Mouse (Mus musculus) limb, embryonic 10.5 days (tissue): ENCODE data around the gene Casc3. TPM values are rescaled to one million over a fixed set of nuclear protein-coding genes. Genes with fewer than 3 reads are reported as not detected.

Experiments
- DNase-seq: peaks from one replicate; pipeline ENCODE4 v3.0.0-alpha.2; 2017; ENCODE audit warnings: low spot score
- H3K27ac ChIP-seq: fragments of 300-500 bp; sonication (generic); 2 replicates; pipeline ENCODE4 v1.5.1; 2016; ENCODE audit warnings: mild to moderate bottlenecking
- H3K27me3 ChIP-seq: fragments of 300-500 bp; sonication (generic); 2 replicates; pipeline ENCODE4 v1.6.1; 2016; ENCODE audit warnings: low read depth, mild to moderate bottlenecking; ENCODE audit not compliant: poor library complexity, severe bottlenecking
- H3K36me3 ChIP-seq: fragments of 300-500 bp; sonication (generic); 2 replicates; pipeline ENCODE4 v1.6.1; 2016; ENCODE audit warnings: mild to moderate bottlenecking, moderate library complexity
- H3K4me1 ChIP-seq: fragments of 300-500 bp; sonication (generic); 2 replicates; pipeline ENCODE4 v1.6.1; 2016
- H3K4me3 ChIP-seq: fragments of 300-500 bp; sonication (generic); 2 replicates; pipeline ENCODE4 v1.5.1; 2016; ENCODE audit warnings: mild to moderate bottlenecking, moderate library complexity
- H3K9me3 ChIP-seq: fragments of 300-500 bp; sonication (generic); replicated peaks from 2 replicates; pipeline ENCODE4 v1.6.1; 2016; ENCODE audit warnings: mild to moderate bottlenecking
- WGBS: fragments of 180-500 bp; shearing (Covaris S2); methylation state at CpG from one replicate; pipeline ENCODE4 v1.1.7; 2016; 5-methylcytosine and 5-hydroxymethylcytosine counted together
- polyA plus RNA-seq: library from polyadenylated mRNA; unstranded; fragments of >200 nt; fragmentation: Nextera tagmentation; extraction: Ambion mirVana; gene quantifications from 2 replicates; pipeline ENCODE4 v1.2.1, GENCODE M21; 2016

The Casc3 gene
- polyA plus RNA-seq, 1 experiment from 2014 or later: 51.9 TPM

DNA sequence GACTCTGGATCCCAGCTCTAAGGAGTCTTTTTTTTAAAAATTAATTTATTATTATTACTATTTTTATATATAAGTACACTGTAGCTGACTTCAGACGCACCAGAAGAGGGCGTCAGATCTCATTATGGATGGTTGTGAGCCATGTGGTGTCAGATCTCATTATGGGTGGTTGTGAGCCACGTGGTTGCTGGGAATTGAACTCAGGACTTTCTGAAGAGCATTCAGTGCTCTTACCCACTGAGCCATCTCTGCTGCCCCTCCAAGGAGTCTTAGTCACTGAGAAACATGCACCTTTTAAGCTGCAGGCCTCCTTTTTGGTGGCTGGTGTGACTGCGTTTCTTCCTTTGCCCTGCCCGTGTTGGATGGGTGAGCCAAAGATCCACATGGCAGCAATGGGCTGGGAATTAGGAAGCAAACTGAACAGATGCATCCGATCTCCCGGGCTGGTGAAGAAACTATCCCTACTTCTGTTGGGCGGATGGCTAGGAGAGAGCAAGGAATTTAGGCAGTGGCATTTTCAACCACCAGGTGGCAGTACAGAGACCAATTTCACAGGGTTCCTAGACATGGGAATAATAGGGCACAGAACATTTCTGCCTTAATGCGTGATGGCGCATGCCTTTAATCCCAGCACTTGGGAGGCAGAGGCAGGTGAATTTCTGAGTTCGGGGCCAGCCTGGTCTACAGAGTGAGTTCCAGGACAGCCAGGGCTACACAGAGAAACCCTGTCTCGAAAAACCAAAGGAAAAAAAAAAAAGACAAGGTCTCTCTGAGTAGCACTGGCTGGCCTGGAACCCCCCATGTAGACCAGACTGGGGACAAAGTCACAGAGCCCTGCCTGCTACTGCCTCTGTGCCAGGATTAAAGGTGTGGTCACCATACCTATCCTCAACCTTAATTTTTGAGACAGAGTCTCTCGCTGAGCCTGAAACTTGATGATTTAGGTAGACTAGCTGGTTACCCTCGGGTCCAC lies 54.3 kb downstream of the Casc3 start:
- Histone ChIP-seq H3K27ac (no peak overlapping the region), H3K4me3 (no peak overlapping the region), H3K36me3 (no peaks in the 10 kb centered on the region), H3K9me3 (no peaks in the 10 kb centered on the region), H3K4me1 (peaks cover 6% of the 10 kb centered on the region), H3K27me3 (no peaks in the 10 kb centered on the region)
- peak; percentile 89 for DNase-seq
- WGBS: 37% methylated on average over 14 of the region's 14 CpGs

DNA sequence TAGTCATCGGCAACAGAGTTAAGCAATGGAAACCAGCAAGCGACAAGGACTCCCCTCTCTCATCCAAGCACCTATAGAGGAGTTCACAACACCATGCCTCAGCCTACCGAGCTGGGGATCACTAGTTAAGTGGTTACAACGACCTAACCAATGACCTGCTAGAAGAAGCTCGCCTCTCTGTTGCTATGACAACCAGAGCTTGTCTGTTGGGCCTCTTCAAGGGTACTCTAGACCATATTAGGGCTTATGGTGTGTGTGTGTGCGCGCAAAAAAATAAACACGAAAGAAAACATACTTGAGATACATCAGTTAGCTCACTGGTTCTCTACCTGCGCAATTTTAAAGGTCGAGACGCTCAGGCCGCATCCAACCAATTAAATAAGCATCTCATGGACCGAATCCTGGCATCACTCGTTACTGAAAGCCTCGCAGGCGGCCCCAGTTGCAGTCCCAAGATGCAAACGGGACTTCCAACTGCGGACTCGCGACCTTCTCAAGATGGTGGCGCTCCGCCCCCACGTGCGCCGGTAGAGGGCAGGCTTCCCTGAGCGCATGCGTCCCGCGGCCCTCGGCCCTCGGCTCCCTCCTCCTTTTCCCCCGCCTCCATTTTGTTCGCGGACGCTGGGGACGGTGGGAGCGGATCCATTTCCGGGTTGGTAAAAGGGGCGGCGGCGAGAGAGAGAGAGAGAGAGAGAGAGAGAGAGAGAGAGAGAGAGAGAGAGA lies 58.5 kb downstream of the Casc3 start, which contains the start of gene Wipf2:
Wipf2 (plus strand) TSS at position 611 of the 723 bp plus-strand sequence.
- WGBS: 7% methylated on average over 41 of the region's 41 CpGs
- Histone ChIP-seq H3K36me3 (peaks cover 24% of the 10 kb centered on the region), H3K4me1 (peaks cover 12% of the 10 kb centered on the region)

DNA sequence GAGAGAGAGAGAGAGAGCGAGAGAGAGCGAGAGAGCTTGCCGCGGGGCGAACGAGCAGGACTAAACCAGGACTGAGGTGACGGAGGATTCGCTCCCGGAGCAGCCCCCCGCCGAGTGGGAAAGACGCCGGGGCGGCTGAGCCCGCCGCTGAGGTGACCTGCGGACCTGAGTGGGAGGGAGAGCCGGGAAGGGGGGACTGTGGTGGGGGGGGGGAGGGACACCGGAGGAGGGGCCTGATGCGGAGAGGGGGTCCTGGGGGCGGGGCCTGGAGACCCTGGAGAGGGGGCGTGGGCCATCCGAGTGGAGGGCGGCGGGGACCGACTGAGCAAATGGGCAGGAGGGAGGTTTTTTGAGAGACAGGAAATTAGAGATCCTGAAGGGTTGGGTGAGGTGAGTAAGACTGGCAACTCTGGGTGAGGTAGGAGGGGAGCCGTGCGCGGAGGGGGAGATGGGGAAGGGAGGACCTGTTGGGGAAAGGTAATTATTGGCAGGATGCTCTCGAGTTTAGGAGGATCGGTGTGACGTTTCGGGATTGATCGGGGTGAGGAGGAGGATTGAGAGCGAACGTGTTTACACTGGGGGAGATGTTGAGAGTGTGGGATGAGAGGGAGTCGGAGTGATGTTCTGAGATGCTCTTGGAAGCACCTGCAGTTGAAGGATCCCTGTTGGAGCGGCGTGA lies 59.2 kb downstream of the Casc3 start:
- H3K27ac ChIP-seq: peak overlapping the region; percentile 95
- peak; percentile 87 for DNase-seq
- no peaks in the 10 kb centered on the region for H3K9me3 ChIP-seq
- H3K4me3 ChIP-seq: peak overlapping the region; percentile 69
- WGBS: under 1% methylated on average over 38 of the region's 39 CpGs
- peaks cover 12% of the 10 kb centered on the region for H3K4me1 ChIP-seq
- no peaks in the 10 kb centered on the region for H3K27me3 ChIP-seq
- H3K36me3 ChIP-seq: peaks cover 31% of the 10 kb centered on the region

More for the DNA sequence above, 58.5 kb downstream of the Casc3 start, which contains the start of gene Wipf2:
- Histone ChIP-seq H3K4me3 (peak within 1 kb of the TSS; percentile 69), H3K9me3 (no peaks in the 10 kb centered on the region), H3K27ac (peak within 1 kb of the TSS; percentile 95), H3K27me3 (no peaks in the 10 kb centered on the region)
- DNase-seq: peak; percentile 96

- no peak overlapping the region for H3K27ac ChIP-seq
- H3K27me3 ChIP-seq: no peaks in the 10 kb centered on the region
- peaks cover 20% of the 10 kb centered on the region for H3K4me1 ChIP-seq
- no peak for DNase-seq
- no peak overlapping the region for H3K4me3 ChIP-seq
- WGBS: 93% methylated on average over 12 of the region's 12 CpGs
- no peaks in the 10 kb centered on the region for H3K9me3 ChIP-seq
- peaks cover 63% of the 10 kb centered on the region for H3K36me3 ChIP-seq
Observed at GRCm38 (mm10) chr11:98867293-98867692, 62.6 kb downstream of the Casc3 start.

DNA sequence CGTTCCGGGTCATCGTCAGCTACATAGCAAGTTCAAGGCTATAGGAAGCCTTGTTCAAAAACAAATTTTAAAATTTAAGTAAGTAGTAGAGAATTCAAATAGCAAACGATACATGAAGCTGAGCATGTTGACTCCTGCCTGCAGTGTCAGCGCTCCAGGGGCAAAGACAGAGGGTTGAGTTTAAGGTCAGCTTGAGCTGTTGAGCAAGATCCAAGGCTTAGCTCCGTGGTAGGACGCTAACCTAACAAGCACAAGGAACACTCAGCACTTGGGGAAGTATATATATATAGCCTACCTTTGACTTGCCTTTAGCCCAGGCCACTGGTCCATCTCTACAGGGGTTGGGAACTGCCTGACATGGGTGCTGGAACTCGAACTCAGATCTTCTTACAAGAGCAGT lies 65.2 kb downstream of the Casc3 start:
- H3K27ac ChIP-seq: no peak overlapping the region
- no peak overlapping the region for H3K4me3 ChIP-seq
- DNase-seq: no peak
- H3K4me1 ChIP-seq: peaks cover 8% of the 10 kb centered on the region; the same call in 1 of the 2 replicates
- no peaks in the 10 kb centered on the region for H3K27me3 ChIP-seq
- H3K36me3 ChIP-seq: peaks cover 87% of the 10 kb centered on the region
- whole genome bisulfite sequencing: 96% methylated on average over 8 of the region's 8 CpGs
- H3K9me3 ChIP-seq: no peaks in the 10 kb centered on the region

- Histone ChIP-seq H3K4me3 (no peak overlapping the region), H3K27ac (no peak overlapping the region), H3K9me3 (no peaks in the 10 kb centered on the region), H3K36me3 (peaks cover 95% of the 10 kb centered on the region), H3K4me1 (peaks cover 8% of the 10 kb centered on the region; the same call in 1 of the 2 replicates), H3K27me3 (no peaks in the 10 kb centered on the region)
- DNase-seq: no peak
- WGBS: 83% methylated on average over 5 of the region's 5 CpGs
Observed at GRCm38 (mm10) chr11:98870791-98871190, 66.1 kb downstream of the Casc3 start.

DNA sequence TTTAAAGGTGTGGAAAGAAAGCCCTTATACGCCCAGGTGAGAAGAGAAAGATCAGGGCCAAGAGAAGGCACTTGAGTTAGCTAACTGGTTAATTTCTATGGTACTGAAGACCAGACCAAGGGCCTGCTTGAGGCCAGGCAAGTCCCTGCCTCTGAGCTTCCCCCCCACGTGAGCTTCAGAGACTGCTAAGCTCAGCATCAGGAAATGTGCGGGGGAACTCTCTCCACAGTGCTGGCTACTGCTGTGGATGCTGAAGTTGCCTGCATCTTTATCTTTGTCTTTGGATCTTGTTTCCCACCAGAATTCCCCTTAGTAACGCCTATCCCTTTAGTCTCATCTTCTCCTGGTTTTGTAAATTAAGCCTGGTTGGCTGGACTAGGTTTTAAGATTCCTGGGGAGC lies 66.7 kb downstream of the Casc3 start:
- peaks cover 8% of the 10 kb centered on the region; the same call in 1 of the 2 replicates for H3K4me1 ChIP-seq
- H3K36me3 ChIP-seq: peaks cover 90% of the 10 kb centered on the region
- 69% methylated on average over 4 of the region's 4 CpGs for WGBS
- DNase-seq: no peak
- H3K27ac ChIP-seq: no peak overlapping the region
- no peaks in the 10 kb centered on the region for H3K27me3 ChIP-seq
- H3K4me3 ChIP-seq: no peak overlapping the region
- H3K9me3 ChIP-seq: no peaks in the 10 kb centered on the region

DNA sequence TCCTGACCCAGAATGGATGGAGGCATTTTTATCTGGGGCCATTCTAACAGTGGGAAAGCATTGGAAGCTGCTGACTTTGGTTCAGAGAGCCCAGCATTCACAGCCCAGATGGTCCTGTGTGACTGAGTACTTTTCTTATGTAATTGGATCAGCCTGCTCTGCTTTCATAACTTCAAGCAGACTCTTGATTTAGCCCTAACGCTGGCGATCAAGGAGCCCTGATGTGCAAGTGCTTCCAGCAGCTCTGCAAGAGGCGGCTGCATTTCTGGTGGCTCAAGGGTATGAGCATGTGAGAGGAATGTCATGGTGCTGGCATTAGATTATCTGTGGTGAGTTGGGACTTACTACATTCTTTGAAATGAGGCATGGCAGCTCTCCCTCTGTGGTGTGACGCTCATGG lies 67.3 kb downstream of the Casc3 start:
- DNase-seq: no peak
- Histone ChIP-seq H3K9me3 (no peaks in the 10 kb centered on the region), H3K27me3 (no peaks in the 10 kb centered on the region), H3K4me3 (no peak overlapping the region), H3K27ac (no peak overlapping the region), H3K4me1 (peaks cover 8% of the 10 kb centered on the region; the same call in 1 of the 2 replicates), H3K36me3 (peaks cover 85% of the 10 kb centered on the region)
- WGBS: 85% methylated on average over 4 of the region's 4 CpGs

DNA sequence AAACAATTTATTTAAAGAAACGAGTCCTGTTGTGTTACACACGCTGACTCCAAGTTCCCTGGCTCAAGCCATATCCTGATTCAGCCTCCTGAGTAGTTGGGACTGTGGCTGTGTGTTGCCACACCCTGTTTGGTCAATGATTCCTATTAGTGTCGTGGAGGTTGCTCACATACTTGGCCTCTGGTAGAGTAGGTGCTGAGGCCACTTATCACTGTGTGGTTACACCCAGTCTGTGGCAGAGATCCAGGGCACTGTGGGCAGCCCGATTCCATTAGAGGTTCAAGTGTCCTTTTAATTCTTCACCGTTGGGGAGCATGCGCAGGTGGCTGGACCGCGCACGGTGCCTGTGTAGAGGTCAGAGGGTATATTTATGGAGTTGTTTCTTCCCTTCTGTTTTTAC lies 69.2 kb downstream of the Casc3 start:
- WGBS: 96% methylated on average over 9 of the region's 9 CpGs

GRCm38 (mm10) chr11:98877001-98877400 lies 72.3 kb downstream of the Casc3 start:
- Histone ChIP-seq H3K4me3 (no peak overlapping the region), H3K36me3 (peaks cover 64% of the 10 kb centered on the region), H3K4me1 (peaks cover 11% of the 10 kb centered on the region), H3K27me3 (no peaks in the 10 kb centered on the region), H3K27ac (no peak overlapping the region), H3K9me3 (no peaks in the 10 kb centered on the region)
- DNase-seq: no peak
- WGBS: 85% methylated on average over 9 of the region's 9 CpGs

More for the DNA sequence above, 69.2 kb downstream of the Casc3 start:
- H3K36me3 ChIP-seq: peaks cover 72% of the 10 kb centered on the region
- no peaks in the 10 kb centered on the region for H3K9me3 ChIP-seq
- DNase-seq: no peak
- H3K27ac ChIP-seq: no peak overlapping the region
- peaks cover 18% of the 10 kb centered on the region for H3K4me1 ChIP-seq
- no peak overlapping the region for H3K4me3 ChIP-seq
- no peaks in the 10 kb centered on the region for H3K27me3 ChIP-seq
